Mouse (Mus musculus): ENCODE data around the gene Prx. TPM values are rescaled to one million over a fixed set of nuclear protein-coding genes. Genes with fewer than 3 reads are reported as not detected.

Prx gene
- total RNA-seq, 4 experiments from 2014 or later = 2.6 to 4.7 (median 3.3) TPM

DNA sequence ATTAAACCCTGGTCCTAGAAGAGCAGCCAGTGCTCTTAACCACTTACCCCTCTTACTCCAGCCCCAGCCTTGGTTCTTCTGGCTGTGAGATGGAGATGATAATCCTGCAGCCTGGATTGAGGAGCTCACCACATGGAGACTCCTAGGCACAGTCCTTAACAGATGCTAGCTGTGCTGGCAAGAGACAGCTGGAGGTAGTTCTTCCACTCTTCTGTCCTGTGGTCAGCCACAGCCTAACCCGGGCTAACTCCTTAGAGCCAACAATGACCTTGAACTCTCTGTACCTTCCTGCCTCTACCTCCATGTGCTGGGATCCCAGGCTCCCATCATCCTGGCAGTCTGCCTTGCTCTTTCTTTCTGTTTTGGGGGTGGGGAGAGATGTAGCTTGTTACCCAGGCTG, 61.9 kb downstream of the Prx start:
- DNase-seq = no peak

Other genes starting within 250 kb of the Prx start
- 10 to 100 TPM in 3 of 4 experiments, 1 to 10 TPM in 1; 8.9 to 16.2 (median 14.1) TPM for gene Numbl, start 240.9 kb upstream of the Prx start, total RNA-seq (2022)
- gene Ltbp4, start 161.6 kb upstream of the Prx start, total RNA-seq (2022) = 100 to 1,000 TPM in 3 of 4 experiments, 10 to 100 TPM in 1; 90.9 to 117 (median 108) TPM
- gene Shkbp1, start 143.3 kb upstream of the Prx start, total RNA-seq (2022) = 10 to 100 TPM; 19.4 to 41.1 (median 29.7) TPM
- 1 to 10 TPM in 1 of 4 experiments, not detected in 3; 4.0 TPM for gene Gm20479, start 141.9 kb upstream of the Prx start, total RNA-seq (2022)
- gene Sptbn4, start 51.6 kb upstream of the Prx start, total RNA-seq (2022) = 1 to 10 TPM; 3.0 to 8.0 (median 4.9) TPM
- 10 to 100 TPM; 33.7 to 49.5 (median 44.8) TPM for gene Blvrb, start 51.3 kb upstream of the Prx start, total RNA-seq (2022)
- gene Sertad3, start 25.6 kb upstream of the Prx start, total RNA-seq (2022) = 10 to 100 TPM; 12.6 to 19.4 (median 14.8) TPM
- 10 to 100 TPM; 20.2 to 37.1 (median 23.9) TPM for gene Sertad1, start 12.4 kb upstream of the Prx start, total RNA-seq (2022)
- 1 to 10 TPM in 1 of 4 experiments, under 1 TPM in 3; 0.23 to 1.1 (median 0.61) TPM for gene Hipk4, start 23.9 kb downstream of the Prx start, total RNA-seq (2022)
- 100 to 1,000 TPM; 135 to 205 (median 166) TPM for gene Pld3, start 53.9 kb downstream of the Prx start, total RNA-seq (2022)
- gene 2310022A10Rik, start 53.9 kb downstream of the Prx start, total RNA-seq (2022) = 10 to 100 TPM; 21.6 to 23.8 (median 22.0) TPM
- gene Akt2, start 92.2 kb downstream of the Prx start, total RNA-seq (2022) = 100 to 1,000 TPM; 162 to 282 (median 233) TPM
- not detected for gene Ttc9b, start 154.6 kb downstream of the Prx start, total RNA-seq (2022)
- gene Map3k10, start 175.3 kb downstream of the Prx start, total RNA-seq (2022) = 10 to 100 TPM; 28.7 to 36.3 (median 34.4) TPM
- 1 to 10 TPM; 2.0 to 4.9 (median 2.9) TPM for gene Zfp607b, start 190.0 kb downstream of the Prx start, total RNA-seq (2022)
- gene Zfp60, start 232.1 kb downstream of the Prx start, total RNA-seq (2022) = 10 to 100 TPM; 15.6 to 25.6 (median 19.2) TPM